Mouse (Mus musculus) mouse trophoblast stem cell (cell line): ENCODE measurements at regions not wholly inside any gene's neighbourhood (a gene's known extent, or its start where the extent isn't known, plus 50 kb on each side); places are given as distances from the start of the nearest gene placed in this dataset.

Experiments used
- in situ Hi-C, 2 experiments: fragments of 300-500 bp; cut with MseI, MboI; formaldehyde crosslinking; loops; 2 replicates in 1 of 2; 3 replicates in 1 of 2; pipeline ENCODE4 v1.15.1; 2025

GRCm38 (mm10) chr14:24939476-24940200 is 452.7 kb downstream of the Rps24 start:
- in situ Hi-C loops: no loop called here

- in situ Hi-C loops: no loop called here
Observed at GRCm38 (mm10) chr14:24945716-24946115, 458.8 kb downstream of the Rps24 start.

GRCm38 (mm10) chr14:24947084-24947483 is 460.2 kb downstream of the Rps24 start:
- in situ Hi-C loops: no loop called here

GRCm38 (mm10) chr14:24955891-24956410 is 469.0 kb downstream of the Rps24 start:
- in situ Hi-C loops: no loop called here

- in situ Hi-C loops: no loop called here
Observed at GRCm38 (mm10) chr14:24956528-24957210, 469.7 kb downstream of the Rps24 start.

GRCm38 (mm10) chr14:24957392-24957791 is 470.5 kb downstream of the Rps24 start:
- in situ Hi-C loops: no loop called here

- in situ Hi-C loops: no loop called here
Observed at GRCm38 (mm10) chr14:24958821-24959220, 471.9 kb downstream of the Rps24 start.

- in situ Hi-C loops: no loop called here
Observed at GRCm38 (mm10) chr14:24959401-24959800, 472.5 kb downstream of the Rps24 start.

- in situ Hi-C loops: no loop called here
Observed at GRCm38 (mm10) chr14:24960082-24960482, 473.2 kb downstream of the Rps24 start.

GRCm38 (mm10) chr14:24960875-24961274 is 473.9 kb downstream of the Rps24 start:
- in situ Hi-C loops: no loop called here

GRCm38 (mm10) chr14:24961721-24962120 is 474.8 kb downstream of the Rps24 start:
- in situ Hi-C loops: no loop called here

- in situ Hi-C loops: no loop called here
Observed at GRCm38 (mm10) chr14:24969584-24969983, 482.7 kb downstream of the Rps24 start.

- in situ Hi-C loops: no loop called here
Observed at GRCm38 (mm10) chr14:24972357-24972756, 485.4 kb downstream of the Rps24 start.

- in situ Hi-C loops: no loop called here
Observed at GRCm38 (mm10) chr14:24973039-24973438, 485.9 kb upstream of the Zmiz1 start.

GRCm38 (mm10) chr14:24973591-24973990 is 485.4 kb upstream of the Zmiz1 start:
- in situ Hi-C loops: no loop called here

- in situ Hi-C loops: loop anchor here in 1 of 2 experiments (25.0 kb wide), 1 partner anchor 580 kb away; no protein-coding TSS in a partner anchor
Observed at GRCm38 (mm10) chr14:24982489-24982888, 476.5 kb upstream of the Zmiz1 start.

- in situ Hi-C loops: loop anchor here in 1 of 2 experiments (25.0 kb wide), 1 partner anchor 579 kb away; no protein-coding TSS in a partner anchor
Observed at GRCm38 (mm10) chr14:24983279-24983678, 475.7 kb upstream of the Zmiz1 start.

- in situ Hi-C loops: loop anchor here in 1 of 2 experiments (25.0 kb wide), 1 partner anchor 576 kb away; no protein-coding TSS in a partner anchor
Observed at GRCm38 (mm10) chr14:24985806-24986359, 473.1 kb upstream of the Zmiz1 start.

GRCm38 (mm10) chr14:24986404-24986803 is 472.6 kb upstream of the Zmiz1 start:
- in situ Hi-C loops: loop anchor here in 1 of 2 experiments (25.0 kb wide), 1 partner anchor 576 kb away; no protein-coding TSS in a partner anchor

- in situ Hi-C loops: loop anchor here in 1 of 2 experiments (25.0 kb wide), 1 partner anchor 568 kb away; no protein-coding TSS in a partner anchor
Observed at GRCm38 (mm10) chr14:24993751-24994658, 465.0 kb upstream of the Zmiz1 start.

- in situ Hi-C loops: loop anchor here in 1 of 2 experiments (25.0 kb wide), 1 partner anchor 567 kb away; no protein-coding TSS in a partner anchor
Observed at GRCm38 (mm10) chr14:24995226-24995625, 463.8 kb upstream of the Zmiz1 start.
